In genomic region chr5:135524660-135525560, GRCm38 (mm10) we compare ENCODE assay signal across 11 mouse cellular contexts. TPM values are rescaled to one million over a fixed set of nuclear protein-coding genes. Genes with fewer than 3 reads are reported as not detected.
A peak's percentile ranks its signal among the peaks of the same experiment; 100 is the strongest.
DNase-seq lines count a peak whose midpoint lies in the region; ATAC-seq lines count a peak whose summit lies in the region.
"Had no signal": no experiment of that assay in that cellular context is flagged by ENCODE, and none has a peak within 500 bp of the region (broad histone marks: within the 10 kb centered on the region; RNA-seq: fewer than 3 reads in every experiment).

No protein-coding gene starts in this region.

- H3K36me3 ChIP-seq in kidney, embryonic 14.5 days (ENCODE audit: control insufficient read depth, insufficient read depth, low read length): no peaks in the 10 kb centered on the region
- no peaks in the 10 kb centered on the region for H3K36me3 ChIP-seq in heart, embryonic 15.5 days
- H3K36me3 ChIP-seq: G1E had no signal

- H3K27me3 ChIP-seq in kidney, embryonic 14.5 days (ENCODE audit: control insufficient read depth, insufficient read depth, low read length): no peaks in the 10 kb centered on the region
- H3K27me3 ChIP-seq in heart, embryonic 15.5 days: no peaks in the 10 kb centered on the region
- H3K27me3 ChIP-seq: neural tube, embryonic 12.5 days had no signal

- H3K9ac ChIP-seq in kidney, embryonic 14.5 days (ENCODE audit: low read depth, low read length): no peak overlapping the region
- no peak overlapping the region; the same call in 1 of the 2 replicates for H3K9ac ChIP-seq in heart, embryonic 15.5 days
- H3K9ac ChIP-seq: neural tube, embryonic 12.5 days had no signal

- H3K4me2 ChIP-seq in kidney, embryonic 14.5 days (replicated peaks; ENCODE audit: low read depth, low read length): no peak overlapping the region
- H3K4me2 ChIP-seq in heart, embryonic 15.5 days: peak overlapping the region; percentile 38
- H3K4me2 ChIP-seq: neural tube, embryonic 12.5 days had no signal

- no peak for DNase-seq in kidney, adult 8-10 months
- DNase-seq in gastrocnemius, adult 8-10 months (ENCODE audit: low spot score in 2 of 2): peak; percentile 25 to 44
- DNase-seq in lung, postnatal 10 days: peak; percentile 55
- no peak for DNase-seq in adrenal gland, postnatal 36 days
- no peak for DNase-seq in testis, postnatal 14 days (ENCODE audit: low spot score)
- DNase-seq in embryo, embryonic 10 days (ENCODE audit: low spot score): no peak

- H3K9me3 ChIP-seq in kidney, embryonic 14.5 days (ENCODE audit: control insufficient read depth, low read length): no peaks in the 10 kb centered on the region
- no peaks in the 10 kb centered on the region for H3K9me3 ChIP-seq in heart, embryonic 15.5 days (replicated peaks)
- H3K9me3 ChIP-seq: G1E; neural tube, embryonic 12.5 days had no signal

- H3K4me1 ChIP-seq in kidney, embryonic 14.5 days (ENCODE audit: control insufficient read depth, insufficient read depth, low read length): peaks cover 9% of the 10 kb centered on the region; the same call in 1 of the 2 replicates
- H3K4me1 ChIP-seq in heart, embryonic 15.5 days (replicated peaks): peaks cover 46% of the 10 kb centered on the region

- WGBS in kidney, embryonic 14.5 days: 64% methylated on average over 11 of the region's 11 CpGs
- 16% methylated on average over 11 of the region's 11 CpGs for WGBS in heart, embryonic 15.5 days

- no peak for ATAC-seq in kidney, embryonic 14.5 days (ENCODE audit: low FRiP score, low TSS enrichment)
- ATAC-seq in heart, embryonic 15.5 days (replicated peaks; ENCODE audit: insufficient number of reproducible peaks, insufficient read depth, low FRiP score, low read depth): peak; percentile 21; the same call in 1 of the 2 replicates

- no peak overlapping the region for H3K4me3 ChIP-seq in kidney, embryonic 14.5 days (ENCODE audit: low read length)
- peak overlapping the region; percentile 0; the same call in 1 of the 2 replicates for H3K4me3 ChIP-seq in heart, embryonic 15.5 days
- H3K4me3 ChIP-seq: neural tube, embryonic 12.5 days had no signal

- peak overlapping the region; percentile 47; the same call in 1 of the 2 replicates for H3K27ac ChIP-seq in kidney, embryonic 14.5 days (ENCODE audit: low read depth, low read length)
- peak overlapping the region; percentile 89 for H3K27ac ChIP-seq in heart, embryonic 15.5 days
- H3K27ac ChIP-seq: neural tube, embryonic 12.5 days had no signal

RNA-seq across cellular contexts. Expression of gene Hip1, which starts 20.0 kb away (rescaled TPM):
- 34.9 and 61.7 TPM in 2 replicates for polyA plus RNA-seq in kidney, embryonic 14.5 days (2014; fragmentation: Nextera tagmentation; extraction: Ambion mirVana)
- total RNA-seq in gastrocnemius, adult 8-10 months (2022): 10 to 100 TPM; 14.7 to 17.2 (median 16.0) TPM
- 20.6 and 25.7 TPM in 2 replicates for polyA plus RNA-seq in heart, embryonic 15.5 days (2015; fragmentation: Nextera tagmentation; extraction: Ambion mirVana)
- 10 to 100 TPM; 20.0 to 28.0 TPM for total RNA-seq in adrenal gland, postnatal 36 days (2021)
- polyA plus RNA-seq: G1E had no signal

RNA-seq across cellular contexts. Expression of gene Ccl26, which starts 38.5 kb away (rescaled TPM):
- polyA plus RNA-seq in kidney, embryonic 14.5 days (2014; fragmentation: Nextera tagmentation; extraction: Ambion mirVana): not detected in 2 replicates
- not detected for total RNA-seq in gastrocnemius, adult 8-10 months (2022)
- polyA plus RNA-seq in heart, embryonic 15.5 days (2015; fragmentation: Nextera tagmentation; extraction: Ambion mirVana): not detected in 2 replicates
- total RNA-seq in adrenal gland, postnatal 36 days (2021): not detected
- total RNA-seq: G1E; left cerebral cortex, postnatal 36 days had no signal
- polyA plus RNA-seq: G1E; neural tube, embryonic 12.5 days had no signal

RNA-seq across cellular contexts. Expression of gene Ccl24, which starts 47.9 kb away (rescaled TPM):
- 0.43 and 2.3 TPM in 2 replicates for polyA plus RNA-seq in kidney, embryonic 14.5 days (2014; fragmentation: Nextera tagmentation; extraction: Ambion mirVana)
- total RNA-seq in gastrocnemius, adult 8-10 months (2022): 1 to 10 TPM in 2 of 4 experiments, under 1 TPM in 1, not detected in 1; 0.44 to 2.6 (median 1.2) TPM
- 2.0 and 3.0 TPM in 2 replicates for polyA plus RNA-seq in heart, embryonic 15.5 days (2015; fragmentation: Nextera tagmentation; extraction: Ambion mirVana)
- total RNA-seq in adrenal gland, postnatal 36 days (2021): under 1 TPM; 0.73 to 0.82 TPM
- total RNA-seq: G1E had no signal
- polyA plus RNA-seq: G1E had no signal

Comparison
In these comparisons a context has a peak if more than half of its experiments do, and no peak if none do; other contexts are left out.
1. DNase-seq: peak in gastrocnemius, adult 8-10 months (2 of 2) and lung, postnatal 10 days (single experiment); none in kidney, adult 8-10 months (0 of 2), adrenal gland, postnatal 36 days (0 of 2), testis, postnatal 14 days (single experiment) and embryo, embryonic 10 days (single experiment).